Mouse (Mus musculus): Measurements from ENCODE around the gene Prss29.

DNA sequence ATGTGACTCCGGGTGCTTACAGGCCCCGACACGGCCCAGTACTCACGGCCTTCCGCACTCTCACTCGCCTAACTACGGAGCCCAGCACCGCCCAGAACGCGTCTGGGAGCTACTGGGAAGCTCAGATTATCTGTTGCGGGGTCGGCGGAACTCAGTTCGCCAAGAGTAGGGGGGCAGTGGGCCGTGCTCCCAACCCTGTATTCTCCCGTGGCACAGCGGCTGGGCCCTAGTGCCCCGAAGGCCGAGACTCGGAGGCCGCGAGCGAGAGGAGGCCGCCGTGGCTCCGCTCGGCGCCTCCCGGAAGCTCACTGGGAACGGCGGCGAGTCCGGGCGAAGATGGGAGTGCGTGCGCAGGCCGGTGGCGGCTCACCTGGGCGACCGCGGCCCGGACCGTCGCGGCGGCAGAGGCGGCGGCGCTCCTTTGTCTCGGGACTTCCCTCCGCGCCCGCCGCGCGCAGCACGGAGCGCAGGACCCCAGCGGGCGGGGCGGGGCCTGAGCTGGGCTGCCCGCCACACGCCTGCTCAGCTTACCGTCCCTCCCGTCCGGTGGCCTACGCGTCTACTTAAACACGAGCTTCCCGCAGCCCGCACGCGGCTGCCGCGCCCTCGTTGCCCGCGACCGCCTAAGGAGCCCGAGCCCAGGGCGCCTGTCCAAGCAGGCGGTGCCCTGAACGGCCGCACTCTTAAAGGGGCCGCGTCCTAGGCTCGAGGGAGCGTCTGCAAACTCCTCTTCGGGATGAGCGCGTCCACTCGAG is 45.3 kb upstream of the Prss29 start:
- TF ChIP-seq CTCF (IDR thresholded peaks at IDR 0.05; ENCODE audit: borderline replicate concordance, control insufficient read depth, extremely low read depth, insufficient read depth, low read length, poor library complexity) (peak; percentile 43; the same call in 1 of the 2 replicates), POLR2A (IDR thresholded peaks at IDR 0.05; ENCODE audit: control insufficient read depth, extremely low read depth, insufficient read depth, low read length, poor library complexity) (peak; percentile 87)

Data from thymus, adult 2 months (tissue).